Mouse (Mus musculus): ENCODE measurements around the gene Irf9.

- TF ChIP-seq EP300 (IDR thresholded peaks at IDR 0.05; ENCODE audit: low read depth): no peak
- TF ChIP-seq CTCF (IDR thresholded peaks at IDR 0.05; ENCODE audit: low read depth): no peak
Observed at GRCm38 (mm10) chr14:55640816-55641215, 37.4 kb downstream of the Irf9 start.

Data from liver, postnatal 0 days (tissue).